Mouse (Mus musculus) left cerebral cortex, adult 18-20 months (tissue): Measurements from ENCODE around the gene Hist1h3g. TPM values are rescaled to one million over a fixed set of nuclear protein-coding genes. Genes with fewer than 3 reads are reported as not detected.
A peak's percentile ranks its signal among the peaks of the same experiment; 100 is the strongest.
"Not testable (repeated sequence)": the region's sequence is repeated elsewhere in the genome, so short reads cannot be mapped to it uniquely, and the experiment has no call there.

Experiments used
- DNase-seq, 2 experiments: peaks; one replicate each; pipeline ENCODE4 v3.0.0; 2021 to 2022; ENCODE audit warnings: low spot score in 2 of 2, mixed read lengths in 1 of 2
- total RNA-seq, 2 experiments: library from RNA; stranded (reverse); gene quantifications; 2 replicates each; pipeline ENCODE4 v1.2.3; 2021

Hist1h3g gene
- total RNA-seq, 2 experiments from 2014 or later: 3.1 to 3.5 TPM

DNA sequence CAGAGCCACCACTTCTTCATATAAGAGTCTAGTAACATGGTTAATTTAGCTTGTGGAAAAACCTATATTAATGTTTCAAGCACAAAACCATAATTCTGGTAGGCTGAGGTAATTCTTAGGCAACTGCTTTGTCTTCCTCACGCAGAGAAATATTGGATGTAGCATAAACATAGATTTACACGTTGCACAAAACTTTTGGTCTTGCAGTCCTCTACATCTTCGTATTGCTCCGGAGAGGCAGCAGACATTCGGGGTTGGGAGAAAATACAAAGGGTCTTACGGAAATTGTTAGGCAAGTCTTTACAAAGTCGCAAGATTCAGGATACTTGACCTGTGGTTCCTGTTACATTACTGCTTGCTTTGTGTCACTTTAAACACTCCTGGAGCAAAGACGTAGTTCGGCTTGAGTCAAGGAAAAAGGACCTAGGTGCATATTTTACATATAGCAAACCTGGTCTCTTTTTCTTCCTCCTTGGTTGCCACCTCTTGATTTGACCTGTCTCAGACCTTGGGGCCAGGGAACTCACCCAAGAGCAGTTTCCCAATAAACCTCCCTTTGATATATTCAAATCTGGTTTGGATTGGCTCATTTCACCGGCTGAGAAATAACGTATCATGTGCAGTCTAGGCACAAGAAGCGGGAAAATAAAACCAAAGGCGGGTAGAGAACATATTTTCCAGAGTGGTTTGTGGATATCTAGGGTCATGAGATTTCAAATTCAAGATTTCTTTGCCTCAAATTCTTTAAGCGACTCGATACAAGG, 672 bp upstream of the Hist1h3g start:
- DNase-seq: no peak

DNA sequence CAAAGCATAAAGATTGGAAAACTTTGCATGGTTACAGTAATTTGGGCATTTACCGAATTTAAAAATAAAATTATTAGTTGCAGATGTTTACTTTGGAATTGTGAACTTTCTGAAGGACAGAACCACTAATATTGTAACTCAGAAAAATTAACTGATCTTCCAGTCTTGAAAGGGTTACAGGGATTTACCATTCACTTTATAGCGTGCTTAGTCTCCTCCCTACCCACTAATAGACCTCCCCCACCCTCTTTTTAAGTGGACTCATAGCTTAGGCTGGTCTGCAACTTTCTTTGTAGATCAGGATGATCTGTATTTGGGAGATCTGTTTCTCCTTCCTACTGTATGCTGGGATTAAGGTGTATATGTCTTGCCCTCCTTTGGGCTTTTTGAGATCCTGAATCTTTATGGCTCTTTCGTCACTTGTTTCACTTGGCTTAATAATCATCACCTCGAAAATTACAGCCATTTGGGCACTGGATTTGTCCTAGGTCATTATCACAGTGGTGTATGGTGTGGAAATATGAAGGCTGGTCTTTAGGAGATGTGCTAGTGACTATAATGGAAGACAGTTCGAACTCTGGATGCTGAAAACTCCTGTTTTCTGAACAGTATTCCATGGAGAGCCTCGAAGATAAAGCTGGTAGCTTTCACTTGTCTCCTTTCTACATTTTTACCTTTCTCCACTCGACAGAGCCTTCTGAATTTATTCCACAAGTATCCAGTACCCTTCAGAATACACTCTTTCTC, 1.0 kb downstream of the Hist1h3g start:
- no peak for DNase-seq

DNA sequence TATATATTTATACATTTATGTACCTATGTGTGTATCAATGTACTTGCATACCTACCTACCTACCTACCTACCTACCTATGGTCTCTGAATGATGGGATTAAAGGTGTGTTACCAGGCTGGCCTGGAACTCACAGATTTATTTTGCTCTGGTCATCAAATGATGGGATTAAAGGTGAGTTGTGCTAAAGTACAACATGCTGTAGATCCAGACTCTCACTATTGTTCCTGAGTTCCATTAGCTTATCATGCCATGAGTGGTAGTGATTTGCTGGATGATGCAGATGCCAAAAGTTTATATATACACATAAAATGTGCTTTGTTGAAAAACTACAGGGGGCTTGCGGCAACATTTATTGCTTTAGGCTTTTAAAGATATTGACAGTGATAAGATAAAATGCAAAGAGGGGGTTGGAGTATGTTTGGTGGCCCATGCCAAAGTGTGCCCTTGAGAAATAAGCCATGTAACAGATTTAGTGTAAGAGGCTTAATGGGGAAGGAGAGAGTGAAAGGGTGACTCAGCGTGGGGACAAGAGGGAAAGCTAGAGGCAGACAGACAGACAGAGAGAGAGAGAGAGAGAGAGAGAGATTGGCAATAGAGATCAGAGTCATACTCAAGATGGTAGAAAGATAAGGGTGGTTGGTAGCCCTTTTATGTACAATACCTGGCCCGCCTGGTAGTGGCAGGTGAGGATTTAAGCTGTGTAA, 1.9 kb downstream of the Hist1h3g start:
- DNase-seq: no peak

DNA sequence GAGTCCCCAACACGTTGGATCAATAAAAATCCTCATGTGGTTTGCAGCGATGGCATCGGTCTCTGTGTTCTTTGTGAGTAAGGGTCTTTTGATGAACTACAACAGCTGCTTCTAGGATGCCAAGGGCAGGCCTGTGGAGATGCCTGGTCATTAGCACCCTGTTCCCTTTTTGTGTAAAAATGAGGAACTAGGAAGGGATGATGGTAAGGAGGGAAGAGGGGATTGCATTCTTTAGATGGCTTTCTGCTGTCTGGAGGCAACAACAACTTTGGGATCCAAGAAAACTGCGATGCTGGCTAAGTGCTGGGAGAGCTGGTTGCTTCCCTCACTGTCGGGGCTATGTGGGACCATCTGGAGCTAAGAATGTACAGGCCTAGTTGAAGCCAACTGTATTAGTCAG, 3.0 kb downstream of the Hist1h3g start:
- DNase-seq: no peak

DNA sequence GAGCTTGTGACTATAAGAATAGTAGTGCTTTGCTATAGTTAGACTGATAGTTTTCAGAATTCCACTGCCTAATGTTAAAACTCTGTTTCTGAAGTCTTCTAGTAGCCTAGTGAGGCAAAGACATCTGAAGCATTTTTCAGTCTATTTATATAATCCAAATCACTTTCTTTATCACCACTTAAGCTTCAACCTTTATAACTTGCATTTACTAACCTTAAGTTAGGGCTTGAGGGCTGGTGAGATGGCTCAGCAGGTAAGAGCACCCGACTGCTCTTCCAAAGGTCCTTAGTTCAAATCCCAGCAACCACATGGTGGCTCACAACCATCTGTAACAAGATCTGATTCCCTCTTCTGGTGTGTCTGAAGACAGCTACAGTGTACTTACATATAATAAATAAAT, 4.6 kb downstream of the Hist1h3g start:
- not testable (repeated sequence) for DNase-seq

DNA sequence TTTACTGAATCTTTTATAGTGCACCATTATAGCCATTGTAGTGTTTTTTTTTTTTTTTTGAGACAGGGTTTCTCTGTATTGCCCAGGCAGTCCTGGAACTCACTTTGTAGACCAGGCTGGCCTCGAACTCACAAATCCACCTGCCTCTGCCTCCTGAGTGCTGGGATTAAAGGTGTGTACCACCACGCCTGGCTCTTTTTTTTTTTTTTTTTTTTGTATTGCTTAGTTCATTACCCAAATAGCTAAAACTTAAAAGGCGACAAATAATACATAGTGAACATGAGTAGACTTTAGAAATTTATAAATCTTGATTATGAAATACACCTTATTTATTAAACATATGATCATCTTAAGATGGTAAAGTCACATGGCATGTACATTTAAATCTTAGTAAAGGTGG, 6.3 kb downstream of the Hist1h3g start:
- no peak for DNase-seq

DNA sequence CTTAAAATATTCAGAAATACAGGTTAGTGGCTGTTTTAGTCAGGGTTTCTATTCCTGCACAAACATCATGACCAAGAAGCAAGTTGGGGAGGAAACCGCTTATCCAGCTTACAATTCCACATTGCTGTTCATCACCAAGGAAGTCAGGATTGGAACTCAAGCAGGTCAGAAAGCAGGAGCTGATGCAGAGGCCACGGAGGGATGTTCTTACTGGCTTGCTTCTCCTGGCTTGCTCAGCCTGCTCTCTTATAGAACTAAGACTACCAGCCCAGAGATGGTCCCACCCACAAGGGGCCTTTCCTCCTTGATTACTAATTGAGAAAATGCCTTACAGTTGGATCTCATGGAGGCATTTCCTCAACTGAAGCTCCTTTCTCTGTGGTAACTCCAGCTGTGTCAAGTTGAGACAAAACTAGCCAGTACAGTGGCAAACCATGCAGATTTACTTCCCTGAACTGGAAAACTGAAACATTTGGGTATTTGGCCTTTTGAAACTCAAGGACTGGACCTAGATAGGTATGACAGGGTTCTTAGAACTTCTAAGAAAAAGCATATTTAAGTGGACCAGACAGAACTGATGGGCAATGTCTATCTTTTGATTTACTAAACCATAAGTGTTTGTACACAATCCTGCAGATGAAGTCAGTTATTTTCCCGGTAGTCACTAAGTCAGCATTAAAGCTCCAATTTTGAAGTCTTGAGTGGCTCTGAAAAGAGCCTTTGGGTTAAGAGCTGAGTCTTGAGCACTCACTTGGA, 7.2 kb downstream of the Hist1h3g start:
- not testable (repeated sequence) for DNase-seq

DNA sequence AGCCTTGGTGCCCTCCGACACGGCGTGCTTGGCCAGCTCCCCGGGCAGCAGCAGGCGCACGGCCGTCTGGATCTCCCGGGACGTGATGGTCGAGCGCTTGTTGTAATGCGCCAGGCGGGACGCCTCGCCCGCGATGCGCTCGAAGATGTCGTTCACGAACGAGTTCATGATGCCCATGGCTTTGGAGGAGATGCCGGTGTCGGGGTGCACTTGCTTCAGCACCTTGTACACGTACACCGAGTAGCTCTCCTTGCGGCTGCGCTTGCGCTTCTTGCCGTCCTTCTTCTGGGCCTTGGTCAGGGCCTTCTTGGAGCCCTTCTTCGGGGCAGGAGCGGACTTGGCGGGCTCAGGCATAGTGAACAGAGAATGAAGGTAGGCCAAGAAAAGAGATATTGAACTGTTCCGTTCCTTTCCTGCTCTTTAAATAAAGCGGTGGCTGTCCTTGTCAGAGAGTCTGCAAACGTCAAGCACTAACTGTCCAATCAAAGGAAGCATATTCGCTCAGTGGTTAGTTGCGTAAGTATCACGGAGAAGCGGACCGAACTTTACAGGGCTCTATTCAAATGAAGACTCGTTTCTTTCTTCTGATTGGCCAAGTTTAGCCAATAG, 7.9 kb downstream of the Hist1h3g start, which contains the start of gene Hist1h2bh:
TSS of gene Hist1h2bh (minus strand) at position 394 of the 609 bp plus-strand sequence.
- DNase-seq: peak in 1 of 2 experiments; percentile 69

DNA sequence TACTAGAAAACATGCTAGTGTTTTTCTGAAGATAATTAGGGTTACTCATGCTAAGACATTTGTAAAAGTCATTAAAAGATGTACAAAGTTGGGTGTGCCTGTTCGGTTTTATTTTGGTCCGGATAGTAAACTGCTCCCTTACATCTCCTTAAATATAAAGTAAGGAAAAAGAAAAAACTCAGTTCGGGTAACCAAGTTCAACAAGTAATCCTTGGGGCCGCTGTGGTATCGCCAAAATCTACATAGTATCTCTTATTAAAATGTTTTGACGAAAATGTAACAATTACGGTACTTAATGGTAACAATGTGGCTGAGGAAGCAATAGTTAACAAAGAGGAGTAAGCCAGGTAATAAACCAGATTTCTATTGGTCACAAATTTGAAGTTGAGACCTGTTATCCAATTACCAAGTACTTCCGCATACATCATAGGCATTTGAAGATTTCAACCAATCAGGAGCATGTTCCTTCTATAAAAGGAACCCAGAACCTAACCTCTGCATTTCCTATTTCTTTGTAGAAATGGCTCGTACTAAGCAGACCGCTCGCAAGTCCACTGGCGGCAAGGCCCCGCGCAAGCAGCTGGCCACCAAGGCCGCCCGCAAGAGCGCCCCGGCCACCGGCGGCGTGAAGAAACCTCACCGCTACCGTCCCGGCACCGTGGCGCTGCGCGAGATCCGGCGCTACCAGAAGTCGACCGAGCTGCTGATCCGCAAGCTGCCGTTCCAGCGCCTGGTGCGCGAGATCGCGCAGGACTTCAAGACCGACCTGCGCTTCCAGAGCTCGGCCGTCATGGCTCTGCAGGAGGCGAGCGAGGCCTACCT, 9.0 kb downstream of the Hist1h3g start, which contains the start of gene Hist1h3f:
TSS of gene Hist1h3f (plus strand) at position 88 of the 822 bp plus-strand sequence.
- DNase-seq: peak; percentile 59 to 66

DNA sequence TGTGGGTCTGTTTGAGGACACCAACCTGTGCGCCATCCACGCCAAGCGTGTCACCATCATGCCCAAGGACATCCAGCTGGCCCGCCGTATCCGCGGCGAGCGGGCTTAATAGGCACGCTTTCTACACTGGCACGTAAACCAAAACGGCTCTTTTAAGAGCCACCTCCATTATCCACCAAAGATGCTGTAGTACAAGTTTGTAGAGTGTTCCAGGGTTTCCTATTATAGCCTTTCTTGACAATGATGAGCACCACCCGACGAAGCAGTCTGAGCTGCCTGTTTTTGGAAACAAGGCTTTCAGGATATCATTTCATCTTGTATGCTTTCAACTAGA, 9.5 kb downstream of the Hist1h3g start:
- not testable (repeated sequence) for DNase-seq

DNA sequence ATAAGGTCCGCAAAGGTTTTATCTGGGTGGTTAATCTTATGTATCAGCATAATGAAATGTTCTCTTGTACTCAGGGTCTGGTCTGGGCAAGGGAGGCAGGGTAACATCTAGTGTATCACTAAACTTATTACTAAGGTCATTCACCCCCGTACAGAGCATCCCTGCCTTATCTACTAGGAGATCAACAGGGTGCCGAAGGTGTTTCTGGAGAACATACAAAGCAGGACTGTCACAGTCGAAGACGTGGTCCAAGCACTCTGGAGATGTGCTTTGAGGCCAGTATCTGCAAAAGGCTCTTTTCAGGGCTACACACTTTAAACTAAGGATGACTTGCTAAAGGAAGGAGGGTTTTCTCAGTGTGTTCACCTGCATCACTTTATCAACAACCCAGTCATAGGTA, 11.5 kb downstream of the Hist1h3g start:
- no peak for DNase-seq

DNA sequence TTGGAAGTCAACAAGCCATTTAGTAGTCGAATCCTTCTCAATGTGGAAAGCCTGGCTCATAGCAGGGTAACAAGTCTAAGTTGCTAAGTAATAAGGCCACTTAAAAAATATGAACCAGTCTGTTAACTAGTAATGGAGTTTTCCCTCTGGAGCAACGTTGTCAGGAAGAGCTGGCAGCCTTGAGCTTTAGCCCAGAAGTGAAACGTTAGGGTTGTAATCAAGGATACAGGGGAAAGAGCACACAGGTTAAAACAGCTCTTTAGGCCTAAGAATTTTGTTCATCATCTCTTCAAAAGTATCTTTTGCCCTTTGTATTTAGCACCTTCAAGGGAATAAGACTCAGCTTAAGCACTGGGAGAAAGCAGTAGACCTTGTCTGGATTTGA, 15.5 kb downstream of the Hist1h3g start:
- DNase-seq: no peak

DNA sequence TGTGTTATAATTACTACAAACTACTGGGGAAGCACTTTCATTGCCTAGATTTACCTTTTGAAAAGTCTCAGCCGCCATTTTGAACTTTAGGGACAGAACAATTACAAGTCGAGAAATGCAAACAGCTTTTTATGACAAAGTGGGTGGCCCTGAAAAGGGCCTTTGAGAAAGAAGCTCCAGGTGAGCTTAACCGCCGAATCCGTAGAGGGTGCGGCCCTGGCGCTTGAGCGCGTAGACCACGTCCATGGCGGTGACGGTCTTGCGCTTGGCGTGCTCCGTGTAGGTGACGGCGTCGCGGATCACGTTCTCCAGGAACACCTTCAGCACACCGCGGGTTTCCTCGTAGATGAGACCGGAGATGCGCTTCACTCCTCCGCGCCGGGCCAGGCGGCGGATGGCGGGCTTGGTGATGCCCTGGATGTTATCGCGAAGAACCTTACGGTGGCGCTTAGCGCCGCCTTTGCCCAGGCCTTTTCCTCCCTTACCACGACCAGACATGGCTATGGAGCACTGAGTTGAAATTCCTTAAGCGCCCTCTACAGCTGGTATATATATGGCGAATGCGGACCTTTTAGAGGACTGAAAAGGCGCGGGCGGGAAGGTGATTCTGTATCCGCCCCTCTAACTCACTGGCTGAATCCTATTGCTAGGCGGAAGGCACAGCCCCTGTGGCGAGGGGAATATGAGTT, 16.1 kb downstream of the Hist1h3g start, which contains the start of gene Hist1h4f:
TSS of gene Hist1h4f (minus strand) at position 503 of the 689 bp plus-strand sequence.
- peak; percentile 83 to 94 for DNase-seq

DNA sequence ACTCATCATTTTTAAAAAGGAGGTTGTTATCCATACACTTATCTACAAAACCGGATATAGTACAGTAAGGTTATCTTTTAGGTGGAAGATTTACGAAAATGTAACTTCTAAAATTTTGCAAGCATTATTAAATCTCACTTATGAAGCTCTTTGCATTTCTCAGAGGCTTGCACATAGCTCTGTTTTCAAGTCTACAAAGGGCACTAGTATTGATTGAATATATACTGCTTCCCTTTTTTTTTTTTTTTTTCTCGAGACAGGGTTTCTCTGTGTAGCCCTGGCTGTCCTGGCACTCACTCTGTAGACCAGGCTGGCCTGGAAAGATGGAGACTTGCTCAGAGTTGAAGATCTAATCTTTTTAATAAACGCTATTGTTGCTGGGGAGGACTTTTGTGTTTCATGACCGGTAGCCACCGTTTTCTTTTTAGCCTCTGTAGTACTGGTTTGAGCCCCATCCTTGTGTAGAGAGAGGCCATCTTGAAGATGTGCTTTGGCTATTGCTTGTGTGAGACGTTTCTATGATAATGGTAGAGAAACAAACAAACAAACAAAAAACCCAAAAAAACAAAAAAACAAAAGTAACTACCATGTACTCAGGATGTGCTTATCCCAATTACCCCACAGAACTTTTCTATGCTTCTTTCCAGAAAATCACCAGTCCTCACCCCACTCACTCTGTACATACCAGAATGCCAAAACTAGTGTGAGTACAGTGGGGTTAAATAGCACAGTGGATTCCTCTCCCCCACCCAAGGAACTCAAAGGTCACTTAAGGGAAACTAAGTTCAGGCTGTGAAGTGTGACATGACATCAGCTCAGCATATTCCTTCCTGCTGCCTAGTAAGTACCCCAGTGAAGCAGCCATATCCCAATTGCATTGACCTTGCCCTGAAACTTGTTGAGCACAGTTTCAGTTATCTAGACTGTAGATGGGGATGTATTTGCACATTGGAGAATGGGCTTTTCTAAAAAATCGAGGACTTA, 17.0 kb downstream of the Hist1h3g start:
- no peak for DNase-seq

DNA sequence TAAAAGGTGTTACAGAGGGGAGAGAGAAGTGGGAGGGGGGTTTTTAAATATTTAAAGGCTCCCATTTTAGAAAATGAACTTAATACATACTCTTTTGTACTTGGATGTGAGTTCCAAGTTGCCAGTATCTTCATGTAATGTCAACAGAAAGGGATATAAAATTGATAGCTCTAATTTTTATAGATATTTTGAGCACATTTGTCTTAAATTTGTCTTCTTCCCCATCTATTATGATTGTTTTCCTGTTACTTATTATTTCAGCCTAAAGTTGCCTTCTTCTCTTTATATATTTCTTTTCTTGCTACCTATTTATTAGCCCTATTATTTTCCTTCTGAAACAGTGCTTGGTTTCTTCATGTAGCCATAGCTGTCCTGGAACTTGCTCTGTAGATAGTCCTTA, 17.7 kb downstream of the Hist1h3g start, which contains the start of gene Hist1h1d:
TSS of gene Hist1h1d (plus strand) at position 301 of the 400 bp plus-strand sequence.
- DNase-seq: no peak

DNA sequence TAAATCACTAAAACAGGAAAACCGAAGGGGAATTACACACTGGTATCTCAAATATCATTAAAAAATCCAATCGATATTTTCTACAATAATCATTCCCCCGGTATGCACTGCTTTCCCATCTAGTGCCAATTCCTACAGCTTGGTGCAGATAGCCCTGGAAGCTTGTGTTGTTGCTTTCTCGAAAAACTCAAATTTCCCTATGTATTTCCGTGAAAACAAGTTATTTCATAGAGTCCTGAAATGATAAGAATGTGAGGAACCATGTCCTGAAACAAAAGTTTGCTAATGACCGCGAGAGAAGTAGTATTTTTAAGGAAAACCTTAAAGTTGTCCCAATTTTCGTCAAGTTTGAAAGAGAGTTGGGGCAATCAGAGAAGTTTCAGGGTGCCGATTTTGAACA, 19.2 kb downstream of the Hist1h3g start:
- DNase-seq: no peak

DNA sequence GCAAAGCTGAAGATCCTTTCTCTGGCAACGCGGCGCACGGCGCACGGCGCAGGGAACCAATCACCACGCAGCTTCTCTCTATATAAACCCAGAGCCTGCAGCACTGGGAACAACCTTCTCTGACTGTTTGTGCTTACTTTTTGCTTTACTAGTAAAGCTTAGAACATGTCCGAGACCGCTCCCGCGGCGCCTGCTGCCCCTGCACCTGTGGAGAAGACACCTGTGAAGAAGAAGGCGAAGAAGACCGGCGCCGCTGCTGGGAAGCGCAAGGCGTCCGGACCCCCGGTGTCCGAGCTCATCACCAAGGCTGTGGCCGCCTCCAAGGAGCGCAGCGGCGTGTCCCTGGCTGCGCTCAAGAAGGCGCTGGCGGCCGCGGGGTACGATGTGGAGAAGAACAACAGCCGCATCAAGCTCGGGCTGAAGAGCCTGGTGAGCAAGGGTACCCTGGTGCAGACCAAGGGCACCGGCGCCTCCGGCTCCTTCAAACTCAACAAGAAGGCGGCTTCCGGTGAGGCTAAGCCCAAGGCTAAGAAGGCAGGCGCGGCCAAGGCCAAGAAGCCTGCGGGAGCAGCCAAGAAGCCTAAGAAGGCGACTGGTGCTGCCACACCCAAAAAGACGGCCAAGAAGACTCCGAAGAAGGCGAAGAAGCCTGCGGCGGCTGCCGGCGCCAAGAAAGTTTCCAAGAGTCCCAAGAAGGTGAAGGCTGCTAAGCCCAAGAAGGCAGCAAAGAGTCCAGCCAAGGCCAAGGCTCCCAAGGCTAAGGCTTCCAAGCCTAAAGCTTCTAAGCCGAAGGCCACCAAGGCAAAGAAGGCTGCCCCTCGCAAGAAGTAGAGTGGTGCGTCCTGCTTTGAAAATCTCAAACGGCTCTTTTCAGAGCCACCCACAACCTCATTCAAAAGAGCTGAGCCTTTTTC, 20.0 kb downstream of the Hist1h3g start:
- DNase-seq: peak; percentile 69 to 84
